Mouse (Mus musculus) cerebellum, adult 2 months (tissue): ENCODE results near the gene Zfp597. TPM values are rescaled to one million over a fixed set of nuclear protein-coding genes. Genes with fewer than 3 reads are reported as not detected.
A peak's percentile ranks its signal among the peaks of the same experiment; 100 is the strongest.

Source experiments
- DNase-seq, 2 experiments: peaks; one replicate each; pipeline ENCODE4 v3.0.0; 2021
- H3K27ac ChIP-seq: fragments of 200-500 bp; 2 replicates; pipeline ENCODE4 v1.5.1; 2012; ENCODE audit warnings: low read length, control low read depth, inconsistent platforms; ENCODE audit not compliant: insufficient read depth
- H3K27me3 ChIP-seq: fragments of 200-500 bp; 2 replicates; pipeline ENCODE4 v1.6.1; 2012; ENCODE audit warnings: inconsistent platforms, mild to moderate bottlenecking, low read length, moderate library complexity; ENCODE audit not compliant: control insufficient read depth, insufficient read depth
- H3K4me1 ChIP-seq: fragments of 200-500 bp; 2 replicates; pipeline ENCODE4 v1.6.1; 2011; ENCODE audit warnings: low read length; ENCODE audit not compliant: control insufficient read depth, insufficient read depth
- H3K4me3 ChIP-seq: fragments of 200-500 bp; replicated peaks from 2 replicates; pipeline ENCODE3; 2011; ENCODE audit warnings: mild to moderate bottlenecking, low read depth, low read length, control low read depth; ENCODE audit not compliant: insufficient read depth
- CTCF ChIP-seq: fragments of 200-500 bp; IDR thresholded peaks from 2 replicates; pipeline ENCODE4 v1.5.1; 2011; ENCODE audit warnings: low read depth, mild to moderate bottlenecking, control low read depth, low read length, moderate library complexity, borderline replicate concordance; ENCODE audit not compliant: insufficient read depth
- POLR2A ChIP-seq: fragments of 200-500 bp; IDR thresholded peaks from 2 replicates; pipeline ENCODE4 v1.6.1; 2011; ENCODE audit warnings: low read length, control low read depth, borderline replicate concordance; ENCODE audit not compliant: insufficient read depth
- WGBS: fragments of 180-500 bp; shearing (Covaris S2); methylation state at CpG from one replicate; pipeline ENCODE4 v1.1.7; 2018; 5-methylcytosine and 5-hydroxymethylcytosine counted together
- polyA plus RNA-seq: library from polyadenylated mRNA; depleted of rRNA; stranded (reverse); fragments of >200 nt; gene quantifications from 2 replicates; pipeline ENCODE4 v1.2.3, GENCODE M21; 2012; rRNA removed

Zfp597 gene
- 14.1 and 14.3 TPM in 2 replicates for polyA plus RNA-seq

DNA sequence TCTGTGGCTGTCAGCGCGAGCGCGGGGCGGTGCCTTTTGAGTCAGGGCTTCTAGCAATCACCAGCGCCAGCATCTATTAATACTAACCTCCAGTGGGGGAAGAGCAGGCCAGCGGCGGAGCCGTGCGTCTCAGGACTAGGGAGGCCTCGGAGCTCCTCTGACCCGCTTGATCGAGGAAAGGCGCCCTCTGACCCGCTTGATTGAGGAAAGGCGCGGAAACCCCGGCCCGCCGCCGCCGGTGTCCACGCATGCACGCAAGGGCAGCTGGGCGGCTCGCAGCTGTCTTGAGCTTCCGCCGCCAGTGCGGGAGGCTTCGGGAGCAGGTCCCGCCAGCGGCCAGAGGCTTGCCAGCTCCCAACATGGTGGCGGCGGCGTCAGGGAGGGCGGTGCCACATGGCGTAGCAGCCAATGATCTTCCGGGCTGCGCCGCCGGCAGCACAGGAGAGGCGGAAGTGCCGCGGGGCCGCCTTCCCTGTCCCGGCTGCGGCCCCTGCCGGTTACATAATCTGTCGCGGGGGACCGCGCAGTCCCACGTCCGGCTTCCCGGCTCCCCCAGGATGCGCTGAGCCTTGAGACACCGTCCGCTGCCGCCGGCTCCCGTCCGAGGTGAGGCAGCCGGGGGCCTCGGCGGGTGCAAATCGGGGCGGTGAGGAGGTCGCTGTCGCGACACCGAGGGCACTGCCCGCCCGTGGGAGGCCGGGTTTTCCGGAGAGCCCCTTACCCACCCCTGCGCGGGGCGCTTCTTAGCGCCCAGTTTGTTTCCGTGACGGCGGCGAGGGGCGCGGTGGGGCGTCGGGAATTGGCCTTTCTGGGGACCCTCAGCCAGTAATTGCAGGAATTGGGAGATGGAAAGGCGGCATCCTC, at the start of gene Zfp597, which contains the start of gene Gm20695:
TSS of gene Zfp597 (minus strand) at position 361 of the 864 bp plus-strand sequence.
TSS of gene Gm20695 (plus strand) at position 448 of the 864 bp plus-strand sequence.
- peak; percentile 96 for DNase-seq
- H3K27me3 ChIP-seq = no peaks in the 10 kb centered on the region
- H3K4me3 ChIP-seq = peak within 1 kb of the TSS; percentile 99
- TF ChIP-seq POLR2A (peak; percentile 68; the same call in 1 of the 2 replicates), CTCF (no peak)
- under 1% methylated on average over 88 of the region's 88 CpGs for WGBS
- peak within 1 kb of the TSS; percentile 95 for H3K27ac ChIP-seq
- H3K4me1 ChIP-seq = peaks cover 14% of the 10 kb centered on the region

DNA sequence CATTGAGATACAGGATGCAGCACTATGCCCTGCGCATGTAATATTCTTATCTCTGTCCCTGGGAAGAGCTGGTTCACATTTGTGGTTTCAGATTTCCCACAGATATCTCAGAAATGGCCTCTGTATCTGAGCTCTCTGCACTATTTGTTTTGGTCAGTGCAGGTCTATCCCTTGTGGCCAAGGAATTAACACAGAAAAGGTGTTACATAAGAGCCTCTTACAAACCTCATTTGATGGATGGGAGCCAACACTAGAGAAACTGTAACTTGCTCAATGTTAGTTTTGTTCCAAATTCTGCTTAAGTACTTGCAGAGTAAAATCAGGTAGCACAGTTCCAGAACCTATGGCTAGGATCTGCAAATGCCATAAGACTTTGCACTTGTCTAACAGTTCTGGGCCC, 49.7 kb upstream of the Zfp597 start:
- no peak for DNase-seq
- TF ChIP-seq POLR2A (no peak), CTCF (no peak)
- H3K27me3 ChIP-seq = no peaks in the 10 kb centered on the region
- H3K4me1 ChIP-seq = no peaks in the 10 kb centered on the region
- 95% methylated on average over 1 of the region's 1 CpGs for WGBS
- H3K27ac ChIP-seq = no peak overlapping the region
- H3K4me3 ChIP-seq = no peak overlapping the region

DNA sequence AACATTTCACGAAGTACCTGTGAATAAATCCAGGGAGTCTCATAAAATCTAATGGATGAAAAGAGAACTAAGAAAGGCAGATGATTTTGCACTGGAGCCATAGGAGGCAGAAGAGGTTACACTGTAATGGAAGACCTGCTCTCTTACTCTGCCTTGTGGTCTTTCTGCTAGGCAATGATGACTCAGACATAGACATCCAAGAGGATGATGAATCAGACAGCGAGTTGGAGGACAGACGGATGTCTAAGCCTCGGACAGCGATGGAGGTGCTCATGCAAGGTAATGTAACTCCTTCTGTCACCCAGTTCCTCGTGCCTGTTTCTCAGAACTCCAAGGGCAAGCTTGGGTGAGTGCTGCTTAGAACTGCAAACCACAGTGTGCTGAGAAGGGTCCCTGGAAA, 49.2 kb upstream of the Zfp597 start:
- Histone ChIP-seq H3K27me3 (no peaks in the 10 kb centered on the region), H3K4me3 (no peak overlapping the region), H3K27ac (no peak overlapping the region), H3K4me1 (no peaks in the 10 kb centered on the region)
- no peak for DNase-seq
- no peak for TF ChIP-seq POLR2A
- no peak for TF ChIP-seq CTCF
- WGBS = 94% methylated on average over 6 of the region's 6 CpGs

GRCm38 (mm10) chr16:3929151-3929550, 44.8 kb upstream of the Zfp597 start:
- no peak overlapping the region for H3K4me3 ChIP-seq
- no peak overlapping the region for H3K27ac ChIP-seq
- no peak for DNase-seq
- no peaks in the 10 kb centered on the region for H3K4me1 ChIP-seq
- TF ChIP-seq POLR2A (no peak), CTCF (no peak)
- 67% methylated on average over 7 of the region's 7 CpGs for WGBS
- no peaks in the 10 kb centered on the region for H3K27me3 ChIP-seq

DNA sequence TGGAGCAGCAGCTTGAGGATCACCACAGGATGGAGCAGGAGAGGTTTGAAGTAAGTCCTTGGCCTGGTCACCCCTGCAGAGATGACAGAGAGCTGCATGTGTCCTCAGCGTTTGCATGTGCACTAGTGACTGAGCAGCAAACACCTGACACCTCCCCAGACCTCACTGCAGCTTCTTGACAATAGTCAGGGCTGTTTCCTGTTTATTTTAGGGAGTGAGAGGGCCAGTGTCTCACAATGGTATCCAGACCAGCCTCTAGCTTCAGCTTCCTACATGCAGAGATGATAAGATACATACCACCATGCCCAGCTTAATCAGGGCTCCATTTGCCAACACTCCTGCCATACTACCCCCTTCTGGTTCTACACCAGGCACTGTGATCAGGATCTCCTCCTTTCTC, 44.2 kb upstream of the Zfp597 start:
- no peak for DNase-seq
- Histone ChIP-seq H3K4me3 (no peak overlapping the region), H3K27ac (no peak overlapping the region), H3K4me1 (no peaks in the 10 kb centered on the region), H3K27me3 (no peaks in the 10 kb centered on the region)
- WGBS = 48% methylated on average over 1 of the region's 1 CpGs
- TF ChIP-seq CTCF (no peak), POLR2A (no peak)

- H3K4me1 ChIP-seq = no peaks in the 10 kb centered on the region
- H3K4me3 ChIP-seq = no peak overlapping the region
- DNase-seq = no peak
- no peak for TF ChIP-seq CTCF
- TF ChIP-seq POLR2A = no peak
- 85% methylated on average over 4 of the region's 4 CpGs for WGBS
- H3K27me3 ChIP-seq = no peaks in the 10 kb centered on the region
- H3K27ac ChIP-seq = no peak overlapping the region
Measured at GRCm38 (mm10) chr16:3923966-3924365, 39.6 kb upstream of the Zfp597 start.

DNA sequence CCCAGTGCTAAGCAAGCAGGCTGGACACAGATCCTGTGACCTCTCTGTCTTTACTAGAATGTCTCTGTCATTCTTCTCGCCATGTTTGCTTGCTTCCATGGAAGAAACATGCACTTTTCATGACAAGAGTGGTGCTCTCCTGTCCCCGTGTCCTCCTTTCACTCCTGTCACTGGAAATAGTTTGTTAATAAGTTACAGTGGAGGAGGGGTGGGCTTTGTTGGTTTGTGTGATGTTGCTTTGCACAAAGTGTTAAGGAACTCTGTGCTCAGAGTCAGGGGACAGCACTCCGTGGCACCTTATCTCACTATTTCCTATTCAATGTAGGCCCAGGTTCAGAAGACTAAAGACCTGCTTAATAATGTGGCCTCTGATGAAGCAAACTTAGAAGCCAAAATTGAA, 39.2 kb upstream of the Zfp597 start:
- no peak for DNase-seq
- Histone ChIP-seq H3K4me3 (no peak overlapping the region), H3K4me1 (no peaks in the 10 kb centered on the region), H3K27ac (no peak overlapping the region), H3K27me3 (no peaks in the 10 kb centered on the region)
- 96% methylated on average over 3 of the region's 3 CpGs for WGBS
- no peak for TF ChIP-seq POLR2A
- TF ChIP-seq CTCF = no peak

DNA sequence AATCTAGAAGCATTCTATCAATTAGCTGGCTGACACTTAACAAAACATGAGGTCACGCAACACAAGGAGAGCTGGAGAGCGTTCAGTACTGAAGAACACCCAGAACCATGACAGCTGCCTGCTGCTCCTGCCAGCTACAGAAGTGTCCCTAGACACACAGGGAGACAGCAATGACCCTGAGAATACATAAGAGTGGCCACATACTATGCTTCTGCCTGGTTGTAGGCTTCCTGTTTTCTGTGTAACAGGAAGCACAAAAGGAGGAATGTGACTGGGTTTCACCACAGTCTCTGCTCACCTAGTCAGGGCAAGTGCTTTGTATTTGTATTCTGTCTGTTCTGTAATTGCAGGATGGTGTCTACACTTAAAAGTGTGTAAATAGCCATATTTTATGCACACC, 36.4 kb upstream of the Zfp597 start:
- no peaks in the 10 kb centered on the region for H3K27me3 ChIP-seq
- TF ChIP-seq CTCF (no peak), POLR2A (no peak)
- no peak overlapping the region for H3K27ac ChIP-seq
- H3K4me3 ChIP-seq = no peak overlapping the region
- no peak for DNase-seq
- H3K4me1 ChIP-seq = no peaks in the 10 kb centered on the region
- 74% methylated on average over 2 of the region's 2 CpGs for WGBS
